ENCODE assay signal across 16 mouse cellular contexts in genomic region chr9:51974871-51975270, GRCm38 (mm10).
"Had no signal": no experiment of that assay in that cellular context is flagged by ENCODE, and none has a peak within 500 bp of the region (broad histone marks: within the 10 kb centered on the region; RNA-seq: fewer than 3 reads in every experiment).

No protein-coding gene starts in this region.

- H3K36me3 ChIP-seq: neural tube, embryonic 13.5 days; neural tube, embryonic 15.5 days; stomach, embryonic 15.5 days had no signal

- H3K4me3 ChIP-seq: neural tube, embryonic 13.5 days; neural tube, embryonic 15.5 days; stomach, embryonic 15.5 days had no signal

- H3K27me3 ChIP-seq: neural tube, embryonic 13.5 days; neural tube, embryonic 15.5 days; stomach, embryonic 15.5 days had no signal

- H3K4me1 ChIP-seq: neural tube, embryonic 13.5 days; neural tube, embryonic 15.5 days; stomach, embryonic 15.5 days had no signal

- H3K9me3 ChIP-seq: neural tube, embryonic 13.5 days; neural tube, embryonic 15.5 days; stomach, embryonic 15.5 days had no signal

- H3K4me2 ChIP-seq: neural tube, embryonic 13.5 days; neural tube, embryonic 15.5 days; stomach, embryonic 15.5 days had no signal

- H3K27ac ChIP-seq: neural tube, embryonic 13.5 days; neural tube, embryonic 15.5 days; stomach, embryonic 15.5 days; stomach, postnatal 0 days had no signal

- DNase-seq: retina, postnatal 1 day; right cerebral cortex, adult 18-20 months; right cerebral cortex, postnatal 14 days; right cerebral cortex, postnatal 25 days; right cerebral cortex, postnatal 4 days; spleen, adult 18-20 months; thymus, adult 18-20 months; thymus, adult 2 months; thymus, postnatal 14 days; thymus, postnatal 25 days; thymus, postnatal 36 days; thymus, postnatal 4 days had no signal

- H3K9ac ChIP-seq: neural tube, embryonic 13.5 days; neural tube, embryonic 15.5 days; stomach, embryonic 15.5 days had no signal
